Mouse (Mus musculus): ENCODE measurements around the gene Dab2ip.

Dab2ip gene

GRCm38 (mm10) chr2:35595102-35595501, 37.0 kb downstream of the Dab2ip start:
- no peak for DNase-seq (ENCODE audit: low spot score in 2 of 2)

- DNase-seq (ENCODE audit: low spot score in 2 of 2): peak in 1 of 2 experiments; percentile 58
Measured at GRCm38 (mm10) chr2:35595718-35596117, 37.7 kb downstream of the Dab2ip start.

- no peak for DNase-seq (ENCODE audit: low spot score in 2 of 2)
Measured at GRCm38 (mm10) chr2:35596796-35597195, 38.7 kb downstream of the Dab2ip start.

- no peak for DNase-seq (ENCODE audit: low spot score in 2 of 2)
Measured at GRCm38 (mm10) chr2:35598819-35599218, 40.8 kb downstream of the Dab2ip start.

GRCm38 (mm10) chr2:35601665-35602064, 43.6 kb downstream of the Dab2ip start:
- DNase-seq (ENCODE audit: low spot score in 2 of 2): no peak

- no peak for DNase-seq (ENCODE audit: low spot score in 2 of 2)
Measured at GRCm38 (mm10) chr2:35607476-35607875, 49.4 kb downstream of the Dab2ip start.

- DNase-seq (ENCODE audit: low spot score in 2 of 2): peak; percentile 60 to 76
Measured at GRCm38 (mm10) chr2:35608856-35609255, 50.8 kb downstream of the Dab2ip start.

GRCm38 (mm10) chr2:35609317-35609716, 51.3 kb downstream of the Dab2ip start:
- peak; percentile 37 to 53 for DNase-seq (ENCODE audit: low spot score in 2 of 2)

- DNase-seq (ENCODE audit: low spot score in 2 of 2): no peak
Measured at GRCm38 (mm10) chr2:35610168-35610951, 52.3 kb downstream of the Dab2ip start.

GRCm38 (mm10) chr2:35610976-35611375, 52.9 kb downstream of the Dab2ip start:
- DNase-seq (ENCODE audit: low spot score in 2 of 2): no peak

GRCm38 (mm10) chr2:35611645-35612044, 53.6 kb downstream of the Dab2ip start:
- DNase-seq (ENCODE audit: low spot score in 2 of 2): no peak

GRCm38 (mm10) chr2:35612297-35612696, 54.2 kb downstream of the Dab2ip start:
- DNase-seq (ENCODE audit: low spot score in 2 of 2): no peak

- DNase-seq (ENCODE audit: low spot score in 2 of 2): no peak
Measured at GRCm38 (mm10) chr2:35613946-35614353, 55.9 kb downstream of the Dab2ip start.

- no peak for DNase-seq (ENCODE audit: low spot score in 2 of 2)
Measured at GRCm38 (mm10) chr2:35614411-35614810, 56.3 kb downstream of the Dab2ip start.

- DNase-seq (ENCODE audit: low spot score in 2 of 2): no peak
Measured at GRCm38 (mm10) chr2:35615366-35615765, 57.3 kb downstream of the Dab2ip start.

- DNase-seq (ENCODE audit: low spot score in 2 of 2): no peak
Measured at GRCm38 (mm10) chr2:35615977-35616376, 57.9 kb downstream of the Dab2ip start.

GRCm38 (mm10) chr2:35616891-35617658, 59.0 kb downstream of the Dab2ip start:
- no peak for DNase-seq (ENCODE audit: low spot score in 2 of 2)

- no peak for DNase-seq (ENCODE audit: low spot score in 2 of 2)
Measured at GRCm38 (mm10) chr2:35618981-35619380, 60.9 kb downstream of the Dab2ip start.

- no peak for DNase-seq (ENCODE audit: low spot score in 2 of 2)
Measured at GRCm38 (mm10) chr2:35619532-35619931, 61.5 kb downstream of the Dab2ip start.

GRCm38 (mm10) chr2:35620364-35621224, 62.5 kb downstream of the Dab2ip start:
- DNase-seq (ENCODE audit: low spot score in 2 of 2): no peak

GRCm38 (mm10) chr2:35621225-35621519, 63.1 kb downstream of the Dab2ip start:
- DNase-seq (ENCODE audit: low spot score in 2 of 2): no peak

GRCm38 (mm10) chr2:35621796-35622195, 63.7 kb downstream of the Dab2ip start:
- peak in 1 of 2 experiments; percentile 36 for DNase-seq (ENCODE audit: low spot score in 2 of 2)
